Mouse (Mus musculus): ENCODE measurements around the gene Foxd1. TPM values are rescaled to one million over a fixed set of nuclear protein-coding genes. Genes with fewer than 3 reads are reported as not detected.

Foxd1 gene
- polyA plus RNA-seq, 1 experiment, result not detected

- no peak overlapping the region for H3K27ac ChIP-seq (ENCODE audit: insufficient read depth, low read depth, low read length)
- no peak overlapping the region for H3K4me3 ChIP-seq (ENCODE audit: insufficient read depth, low read depth, low read length)
- TF ChIP-seq POLR2A (IDR thresholded peaks at IDR 0.05; ENCODE audit: insufficient read depth, low read depth, low read length) (no peak), CTCF (IDR thresholded peaks at IDR 0.05; ENCODE audit: insufficient read depth, low read depth, low read length) (no peak)
- WGBS, result 20% methylated on average over 6 of the region's 6 CpGs
- H3K4me1 ChIP-seq (ENCODE audit: control insufficient read depth, insufficient read depth, low read length), result peaks cover 6% of the 10 kb centered on the region; the same call in 1 of the 2 replicates
Observed at GRCm38 (mm10) chr13:98390363-98390762, 36.3 kb downstream of the Foxd1 start.

- TF ChIP-seq CTCF (IDR thresholded peaks at IDR 0.05; ENCODE audit: insufficient read depth, low read depth, low read length) (no peak), POLR2A (IDR thresholded peaks at IDR 0.05; ENCODE audit: insufficient read depth, low read depth, low read length) (no peak)
- Histone ChIP-seq H3K4me1 (ENCODE audit: control insufficient read depth, insufficient read depth, low read length) (peaks cover 6% of the 10 kb centered on the region; the same call in 1 of the 2 replicates), H3K4me3 (ENCODE audit: insufficient read depth, low read depth, low read length) (peak overlapping the region; percentile 17; the same call in 1 of the 2 replicates), H3K27ac (ENCODE audit: insufficient read depth, low read depth, low read length) (no peak overlapping the region)
- WGBS, result 1% methylated on average over 68 of the region's 68 CpGs
Observed at GRCm38 (mm10) chr13:98390771-98391634, 37.0 kb downstream of the Foxd1 start.

DNA sequence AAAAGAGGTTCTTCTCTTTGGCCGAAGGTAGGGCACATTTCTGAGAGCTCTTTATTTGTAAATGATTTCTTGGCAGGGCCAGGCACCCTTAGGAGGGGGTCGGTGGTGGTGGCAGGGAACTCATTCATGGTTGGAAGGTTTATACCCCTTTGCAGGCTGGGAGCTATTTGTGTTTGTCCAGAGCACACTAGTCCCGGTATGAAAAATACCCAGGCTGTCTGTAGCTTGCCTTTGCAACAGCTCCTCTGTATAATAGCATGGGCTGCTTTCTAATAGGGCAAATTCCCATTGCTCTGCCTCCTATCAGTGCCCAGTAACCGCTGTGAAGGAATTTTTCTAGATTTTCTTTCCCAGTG, 37.6 kb downstream of the Foxd1 start:
- H3K4me3 ChIP-seq (ENCODE audit: insufficient read depth, low read depth, low read length), result no peak overlapping the region
- TF ChIP-seq CTCF (IDR thresholded peaks at IDR 0.05; ENCODE audit: insufficient read depth, low read depth, low read length) (no peak), POLR2A (IDR thresholded peaks at IDR 0.05; ENCODE audit: insufficient read depth, low read depth, low read length) (no peak)
- WGBS, result 4% methylated on average over 4 of the region's 4 CpGs
- no peak overlapping the region for H3K27ac ChIP-seq (ENCODE audit: insufficient read depth, low read depth, low read length)
- H3K4me1 ChIP-seq (ENCODE audit: control insufficient read depth, insufficient read depth, low read length), result peaks cover 6% of the 10 kb centered on the region; the same call in 1 of the 2 replicates

- Histone ChIP-seq H3K4me1 (ENCODE audit: control insufficient read depth, insufficient read depth, low read length) (peaks cover 6% of the 10 kb centered on the region; the same call in 1 of the 2 replicates), H3K27ac (ENCODE audit: insufficient read depth, low read depth, low read length) (no peak overlapping the region), H3K4me3 (ENCODE audit: insufficient read depth, low read depth, low read length) (no peak overlapping the region)
- TF ChIP-seq POLR2A (IDR thresholded peaks at IDR 0.05; ENCODE audit: insufficient read depth, low read depth, low read length), result no peak
- TF ChIP-seq CTCF (IDR thresholded peaks at IDR 0.05; ENCODE audit: insufficient read depth, low read depth, low read length), result no peak
- 31% methylated on average over 6 of the region's 6 CpGs for WGBS
Observed at GRCm38 (mm10) chr13:98392031-98392430, 38.0 kb downstream of the Foxd1 start.

GRCm38 (mm10) chr13:98393356-98394070, 39.5 kb downstream of the Foxd1 start:
- Histone ChIP-seq H3K27ac (ENCODE audit: insufficient read depth, low read depth, low read length) (no peak overlapping the region), H3K4me1 (ENCODE audit: control insufficient read depth, insufficient read depth, low read length) (peaks cover 6% of the 10 kb centered on the region; the same call in 1 of the 2 replicates), H3K4me3 (ENCODE audit: insufficient read depth, low read depth, low read length) (no peak overlapping the region)
- TF ChIP-seq POLR2A (IDR thresholded peaks at IDR 0.05; ENCODE audit: insufficient read depth, low read depth, low read length) (no peak), CTCF (IDR thresholded peaks at IDR 0.05; ENCODE audit: insufficient read depth, low read depth, low read length) (no peak)
- WGBS, result 40% methylated on average over 10 of the region's 10 CpGs

Other genes with a start within 250 kb of the Foxd1 start
- not detected in 2 replicates for gene Arhgef28, start 147.8 kb upstream of the Foxd1 start, polyA plus RNA-seq (2012; ENCODE audit: insufficient read depth, insufficient read length, low replicate concordance, missing spikeins)
- gene Utp15, start 91.2 kb upstream of the Foxd1 start, polyA plus RNA-seq (2012; ENCODE audit: insufficient read depth, insufficient read length, low replicate concordance, missing spikeins), result not detected in 2 replicates
- gene Ankra2, start 91.2 kb upstream of the Foxd1 start, polyA plus RNA-seq (2012; ENCODE audit: insufficient read depth, insufficient read length, low replicate concordance, missing spikeins), result not detected in 2 replicates
- not detected in 2 replicates for gene Gm21976, start 74.4 kb upstream of the Foxd1 start, polyA plus RNA-seq (2012; ENCODE audit: insufficient read depth, insufficient read length, low replicate concordance, missing spikeins)
- 487 TPM in 1 of 2 replicates, not detected in the other for gene Btf3, start 37.2 kb upstream of the Foxd1 start, polyA plus RNA-seq (2012; ENCODE audit: insufficient read depth, insufficient read length, low replicate concordance, missing spikeins)
- gene Gm10320, start 137.8 kb downstream of the Foxd1 start, polyA plus RNA-seq (2012; ENCODE audit: insufficient read depth, insufficient read length, low replicate concordance, missing spikeins), result not detected in 2 replicates